Mouse (Mus musculus) heart, adult 2 months (tissue): ENCODE results near the gene Ucn2. TPM values are rescaled to one million over a fixed set of nuclear protein-coding genes. Genes with fewer than 3 reads are reported as not detected.

Experiments
- DNase-seq, 2 experiments: peaks; one replicate each; pipeline ENCODE4 v3.0.0; 2021
- H3K27ac ChIP-seq: fragments of 200-600 bp; 2 replicates; pipeline ENCODE4 v1.8.1; 2022
- H3K27me3 ChIP-seq: fragments of 200-500 bp; 2 replicates; pipeline ENCODE4 v1.6.1; 2012; ENCODE audit warnings: mild to moderate bottlenecking, low read length, inconsistent platforms, mixed read lengths; ENCODE audit not compliant: control insufficient read depth, insufficient read depth
- H3K36me3 ChIP-seq: fragments of 200-500 bp; 2 replicates; pipeline ENCODE4 v1.6.1; 2012; ENCODE audit warnings: low read length, inconsistent platforms; ENCODE audit not compliant: control insufficient read depth, insufficient read depth
- H3K4me1 ChIP-seq: fragments of 200-500 bp; 2 replicates; pipeline ENCODE4 v1.6.1; 2011; ENCODE audit warnings: low read length; ENCODE audit not compliant: control insufficient read depth, insufficient read depth
- H3K4me3 ChIP-seq: fragments of 200-600 bp; 2 replicates; pipeline ENCODE4 v1.8.1; 2022
- H3K79me2 ChIP-seq: fragments of 200-500 bp; replicated peaks from 2 replicates; pipeline ENCODE4 v1.6.1; 2012; ENCODE audit warnings: mild to moderate bottlenecking, inconsistent platforms, low read length, moderate library complexity, mixed read lengths; ENCODE audit not compliant: control insufficient read depth, insufficient read depth
- H3K9ac ChIP-seq: fragments of 200-500 bp; 2 replicates; pipeline ENCODE4 v1.6.1; 2012; ENCODE audit warnings: low read depth, mild to moderate bottlenecking, control low read depth, inconsistent platforms, low read length, mixed read lengths
- CTCF ChIP-seq: fragments of 200-600 bp; IDR thresholded peaks from 2 replicates; pipeline ENCODE4 v1.8.1; 2022; ENCODE audit warnings: antibody characterized with exemption, mild to moderate bottlenecking, moderate library complexity
- EP300 ChIP-seq: fragments of 200-500 bp; IDR thresholded peaks from 2 replicates; pipeline ENCODE4 v1.6.1; 2011; ENCODE audit warnings: low read depth, low read length, control low read depth; ENCODE audit not compliant: insufficient read depth
- POLR2A ChIP-seq: fragments of 200-500 bp; IDR thresholded peaks from 2 replicates; pipeline ENCODE4 v1.6.1; 2011; ENCODE audit warnings: mild to moderate bottlenecking, low read depth, low read length, control low read depth; ENCODE audit not compliant: insufficient read depth
- WGBS: fragments of 180-500 bp; shearing (Covaris S2); methylation state at CpG from one replicate; pipeline ENCODE4 v1.1.7; 2018; 5-methylcytosine and 5-hydroxymethylcytosine counted together
- intact Hi-C: fragments of 180-260 bp; cut with DNase I; formaldehyde crosslinking; loops from one replicate; pipeline ENCODE4 v1.15.1; 2025
- polyA plus RNA-seq: library from polyadenylated mRNA; depleted of rRNA; stranded (reverse); fragments of >200 nt; gene quantifications from 2 replicates; pipeline ENCODE4 v1.2.3, GENCODE M21; 2012
- total RNA-seq, 2 experiments: library from RNA; stranded (reverse); gene quantifications; 2 replicates each; pipeline ENCODE4 v1.2.3; 2021

Gene Ucn2
- total and polyA plus RNA-seq, 3 experiments = not detected

DNA sequence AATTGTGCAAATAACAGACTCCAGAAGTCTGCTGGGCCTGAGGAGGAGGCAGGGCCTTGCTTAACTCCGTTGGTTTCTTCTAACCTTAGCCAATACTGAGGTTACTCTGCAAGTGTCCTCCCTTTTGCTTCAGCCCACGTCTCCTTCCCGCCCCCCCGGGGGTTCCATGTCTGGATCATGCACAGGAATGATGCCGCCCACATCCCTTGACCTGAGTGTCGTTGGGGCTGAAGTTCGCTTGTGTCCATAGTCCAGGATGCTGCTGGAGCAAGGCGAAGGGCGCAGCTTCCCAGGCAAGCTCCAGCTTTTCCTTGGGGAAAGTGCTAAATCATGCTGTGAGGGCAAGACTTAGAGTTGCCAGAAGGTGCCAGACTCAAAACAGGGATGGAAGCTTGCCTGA, 10.6 kb downstream of the Ucn2 start:
- Histone ChIP-seq H3K4me3 (no peak overlapping the region), H3K4me1 (peaks cover 5% of the 10 kb centered on the region), H3K27me3 (no peaks in the 10 kb centered on the region), H3K36me3 (no peaks in the 10 kb centered on the region), H3K79me2 (no peaks in the 10 kb centered on the region), H3K9ac (no peak overlapping the region), H3K27ac (no peak overlapping the region)
- 66% methylated on average over 9 of the region's 9 CpGs for WGBS
- intact Hi-C loops = no loop called here
- TF ChIP-seq CTCF (no peak), POLR2A (no peak), EP300 (no peak)
- DNase-seq = no peak

DNA sequence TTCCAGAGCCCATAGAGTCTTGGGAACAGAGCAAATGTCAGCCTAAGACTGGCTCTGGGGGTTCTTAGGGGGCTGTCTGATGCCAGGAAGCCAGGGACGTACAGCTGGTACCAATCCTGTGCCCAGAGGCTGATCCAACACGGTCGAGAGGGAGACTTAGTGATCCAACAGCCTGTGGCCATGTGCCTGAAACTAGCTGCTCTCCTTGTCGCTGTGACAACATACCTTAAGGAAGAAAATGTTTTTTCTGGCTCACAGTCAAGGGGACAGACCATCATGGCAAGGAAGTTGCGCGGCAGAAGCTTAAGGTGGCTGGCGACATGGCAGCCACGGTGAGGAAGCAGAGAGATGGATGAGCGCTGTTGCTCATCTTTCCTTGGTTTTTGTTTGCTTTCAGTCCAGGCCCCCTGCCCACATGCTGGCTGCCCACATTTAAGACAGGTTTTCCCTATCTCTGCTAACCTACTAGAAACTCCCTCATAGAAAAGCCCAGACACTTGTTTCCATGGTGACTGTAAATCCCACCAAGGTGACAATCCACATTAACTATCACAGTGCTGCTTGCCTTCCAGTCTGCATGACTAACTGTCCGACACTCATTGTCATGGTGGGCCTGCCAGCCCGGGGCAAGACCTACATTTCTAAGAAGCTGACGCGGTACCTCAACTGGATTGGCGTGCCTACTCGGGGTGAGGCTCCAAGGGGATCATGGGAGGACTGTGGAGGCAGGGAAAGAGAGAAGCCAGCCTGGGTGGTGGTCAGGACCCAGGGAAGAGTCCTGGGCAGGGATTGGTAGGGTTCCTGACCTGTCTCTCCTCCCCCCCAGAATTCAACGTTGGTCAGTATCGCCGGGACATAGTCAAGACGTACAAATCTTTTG, 12.7 kb downstream of the Ucn2 start:
- Histone ChIP-seq H3K9ac (no peak overlapping the region), H3K4me3 (no peak overlapping the region), H3K36me3 (no peaks in the 10 kb centered on the region), H3K4me1 (no peaks in the 10 kb centered on the region), H3K27me3 (no peaks in the 10 kb centered on the region), H3K79me2 (no peaks in the 10 kb centered on the region), H3K27ac (no peak overlapping the region)
- TF ChIP-seq EP300 (no peak), POLR2A (no peak), CTCF (no peak)
- WGBS = 57% methylated on average over 19 of the region's 19 CpGs
- DNase-seq = no peak
- intact Hi-C loops = no loop called here

DNA sequence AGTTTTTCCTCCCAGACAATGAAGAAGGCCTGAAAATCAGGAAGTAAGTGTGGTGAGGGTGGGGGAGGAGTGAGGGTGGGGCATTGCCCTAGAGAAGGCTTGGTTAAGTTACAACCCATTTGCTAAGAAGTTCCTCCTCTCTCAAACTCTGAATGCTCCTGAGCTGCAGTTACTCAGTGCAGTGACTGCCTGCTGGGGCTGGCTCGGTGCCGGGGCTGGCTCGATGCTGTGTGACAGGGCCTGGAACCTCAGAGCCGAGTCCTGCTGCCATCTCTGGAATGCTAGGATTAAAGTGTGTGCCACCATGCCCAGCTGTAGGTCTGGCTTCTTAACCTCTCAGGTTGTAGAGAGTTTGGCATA, 13.3 kb downstream of the Ucn2 start:
- H3K27ac ChIP-seq = no peak overlapping the region
- WGBS = 55% methylated on average over 4 of the region's 4 CpGs
- DNase-seq = no peak

DNA sequence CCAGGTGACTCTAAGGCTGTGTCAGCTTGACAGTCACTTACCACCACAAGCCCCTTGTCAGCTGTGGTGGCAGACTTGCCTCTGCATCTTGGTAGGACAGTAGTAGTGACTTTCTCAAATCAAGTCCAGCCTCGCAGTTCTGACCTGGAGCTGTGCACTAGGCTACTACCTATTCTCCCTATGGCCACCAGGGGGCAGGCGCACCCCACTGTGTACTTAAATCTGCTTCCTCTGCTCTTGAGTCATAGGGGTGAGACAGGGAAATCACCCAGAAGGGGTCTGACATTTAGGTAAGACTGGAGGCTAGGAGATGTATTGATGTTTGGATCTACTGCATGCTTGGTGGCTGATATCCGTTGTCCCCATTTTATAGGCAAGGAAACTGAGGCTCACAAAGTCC, 14.9 kb downstream of the Ucn2 start:
- Histone ChIP-seq H3K9ac (no peak overlapping the region), H3K4me3 (no peak overlapping the region), H3K4me1 (no peaks in the 10 kb centered on the region), H3K36me3 (no peaks in the 10 kb centered on the region), H3K27ac (no peak overlapping the region), H3K27me3 (no peaks in the 10 kb centered on the region), H3K79me2 (no peaks in the 10 kb centered on the region)
- no peak for TF ChIP-seq POLR2A
- no peak for TF ChIP-seq CTCF
- TF ChIP-seq EP300 = peak; percentile 72; the same call in 1 of the 2 replicates
- 13% methylated on average over 3 of the region's 3 CpGs for WGBS
- intact Hi-C loops = loop anchor here (1.0 to 5.0 kb wide), 3 partner anchors 38 to 862 kb away; partner anchors contain the start of gene Shisa5
- DNase-seq = peak; percentile 65 to 72

More for the DNA sequence above, 13.3 kb downstream of the Ucn2 start:
- no peak overlapping the region for H3K9ac ChIP-seq
- H3K27me3 ChIP-seq = no peaks in the 10 kb centered on the region
- no peaks in the 10 kb centered on the region for H3K79me2 ChIP-seq
- intact Hi-C loops = no loop called here
- H3K4me1 ChIP-seq = no peaks in the 10 kb centered on the region
- TF ChIP-seq POLR2A = no peak
- TF ChIP-seq CTCF = no peak
- no peak for TF ChIP-seq EP300
- H3K36me3 ChIP-seq = no peaks in the 10 kb centered on the region
- H3K4me3 ChIP-seq = no peak overlapping the region

DNA sequence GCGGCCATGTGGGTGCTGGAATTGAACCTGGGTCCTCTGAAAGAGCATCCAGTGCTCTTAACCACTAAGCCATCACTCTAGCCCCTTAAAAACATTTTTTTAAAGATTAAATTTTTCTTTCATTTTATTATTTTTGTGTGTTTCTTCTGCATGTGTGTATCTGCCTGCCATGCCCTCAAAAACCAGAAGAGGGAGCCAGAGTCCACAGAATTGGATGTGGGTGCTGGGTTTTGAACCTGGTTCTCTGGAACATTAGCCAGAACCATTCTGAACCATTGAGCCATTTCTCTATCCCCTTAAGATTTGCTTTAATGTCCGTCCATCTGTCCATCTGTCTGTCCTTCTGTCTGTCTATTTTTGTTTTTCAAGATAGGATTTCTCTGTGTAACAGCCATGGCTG, 17.4 kb downstream of the Ucn2 start:
- Histone ChIP-seq H3K9ac (no peak overlapping the region), H3K4me1 (no peaks in the 10 kb centered on the region), H3K27me3 (no peaks in the 10 kb centered on the region), H3K36me3 (no peaks in the 10 kb centered on the region), H3K79me2 (no peaks in the 10 kb centered on the region), H3K27ac (no peak overlapping the region), H3K4me3 (no peak overlapping the region)
- intact Hi-C loops = loop anchor here (5.0 kb wide), 1 partner anchor 859 kb away; no protein-coding TSS in a partner anchor
- DNase-seq = peak in 1 of 2 experiments; percentile 69
- peak; percentile 55; the same call in 1 of the 2 replicates for TF ChIP-seq EP300
- no peak for TF ChIP-seq POLR2A
- TF ChIP-seq CTCF = peak; percentile 92
- WGBS = 50% methylated on average over 2 of the region's 2 CpGs
